Comparison of ENCODE assay signal across 8 mouse cellular contexts in the genomic region with DNA sequence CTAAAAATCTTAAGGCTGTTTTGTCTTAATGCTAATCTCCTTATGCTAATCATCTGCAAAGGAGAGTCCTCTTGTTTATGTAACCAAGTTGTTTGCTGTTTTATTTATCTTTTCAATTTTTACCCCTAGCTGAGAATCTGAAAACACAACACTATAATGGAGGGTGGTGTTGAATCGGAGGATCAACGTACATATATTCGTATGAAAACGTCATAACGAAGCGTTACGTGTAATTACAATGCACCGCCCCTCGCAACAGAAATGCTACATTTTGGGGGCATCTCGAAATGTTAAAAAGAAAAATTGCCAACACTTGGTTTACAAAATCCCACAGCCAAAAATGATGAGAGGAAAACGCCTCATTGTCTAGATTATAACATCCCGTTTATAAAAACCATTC. TPM values are rescaled to one million over a fixed set of nuclear protein-coding genes. Genes with fewer than 3 reads are reported as not detected.
DNase-seq lines count a peak whose midpoint lies in the region; ATAC-seq and TF ChIP-seq lines count a peak whose summit lies in the region.

No protein-coding gene starts in this region.

- ATAC-seq in kidney, postnatal 0 days (replicated peaks; ENCODE audit: low FRiP score, low read depth), result no peak
- ATAC-seq in hindbrain, postnatal 0 days, result no peak

- no peak for TF ChIP-seq POLR2A in myocyte (IDR thresholded peaks at IDR 0.05; ENCODE audit: insufficient read length, low read depth)

- peaks cover 42% of the 10 kb centered on the region for H3K79me2 ChIP-seq in myocyte (ENCODE audit: control insufficient read depth, insufficient read depth)

- H3ac ChIP-seq in myocyte (ENCODE audit: control insufficient read depth, insufficient read length), result peak overlapping the region; percentile 49

- no peaks in the 10 kb centered on the region for H3K27me3 ChIP-seq in kidney, postnatal 0 days (ENCODE audit: insufficient read depth, low read length)
- H3K27me3 ChIP-seq in hindbrain, postnatal 0 days (ENCODE audit: insufficient read depth, low read length), result no peaks in the 10 kb centered on the region
- no peaks in the 10 kb centered on the region for H3K27me3 ChIP-seq in myocyte (ENCODE audit: control insufficient read depth, insufficient read depth, insufficient read length)

- no peak for DNase-seq in kidney, postnatal 0 days (ENCODE audit: low spot score)
- DNase-seq in kidney, adult 8-10 months, result no peak
- peak; percentile 48 for DNase-seq in c-Kit-positive CD71-positive TER-119-negative erythroid progenitor cells, embryonic 14.5 days (ENCODE audit: low read depth)
- DNase-seq in hindbrain, postnatal 0 days (ENCODE audit: low spot score), result peak; percentile 21
- no peak for DNase-seq in frontal cortex, postnatal 25 days (ENCODE audit: low spot score in 2 of 2)
- no peak for DNase-seq in right cerebral cortex, postnatal 36 days (ENCODE audit: low spot score in 2 of 2)
- no peak for DNase-seq in cerebellum, adult 18-20 months

- no peak for TF ChIP-seq CTCF in kidney, postnatal 0 days (IDR thresholded peaks at IDR 0.05; ENCODE audit: low read depth)
- TF ChIP-seq CTCF in hindbrain, postnatal 0 days (IDR thresholded peaks at IDR 0.05; ENCODE audit: low read depth), result no peak

- peak overlapping the region; percentile 87 for H3K4me2 ChIP-seq in kidney, postnatal 0 days (ENCODE audit: low read length)
- peak overlapping the region; percentile 66 for H3K4me2 ChIP-seq in hindbrain, postnatal 0 days (ENCODE audit: low read depth, low read length)
- peak overlapping the region; percentile 79 for H3K4me2 ChIP-seq in myocyte (ENCODE audit: low read depth)

- 1% methylated on average over 12 of the region's 12 CpGs for WGBS in kidney, postnatal 0 days
- under 1% methylated on average over 12 of the region's 12 CpGs for WGBS in hindbrain, postnatal 0 days

- H3K4me1 ChIP-seq in kidney, postnatal 0 days (replicated peaks; ENCODE audit: insufficient read depth, low read length), result no peaks in the 10 kb centered on the region
- 0 out of 2 replicates have a peak, but pooled peaks cover 3% of the 10 kb centered on the region for H3K4me1 ChIP-seq in hindbrain, postnatal 0 days (ENCODE audit: insufficient read depth, low read length)

- peak overlapping the region; percentile 69 for H3K9ac ChIP-seq in kidney, postnatal 0 days (ENCODE audit: low read depth, low read length)
- peak overlapping the region; percentile 46 for H3K9ac ChIP-seq in hindbrain, postnatal 0 days (replicated peaks; ENCODE audit: low read length)

- peak overlapping the region; percentile 78; the same call in 1 of the 2 replicates for H3K27ac ChIP-seq in kidney, postnatal 0 days
- peak overlapping the region; percentile 71; the same call in 1 of the 2 replicates for H3K27ac ChIP-seq in hindbrain, postnatal 0 days

- no peaks in the 10 kb centered on the region for H3K36me3 ChIP-seq in kidney, postnatal 0 days (ENCODE audit: insufficient read depth, low read length)
- no peaks in the 10 kb centered on the region for H3K36me3 ChIP-seq in hindbrain, postnatal 0 days (ENCODE audit: insufficient read depth, low read length)
- peaks cover 5% of the 10 kb centered on the region for H3K36me3 ChIP-seq in myocyte (ENCODE audit: control insufficient read depth, insufficient read depth)

- peak overlapping the region; percentile 97 for H3K4me3 ChIP-seq in kidney, postnatal 0 days (replicated peaks; ENCODE audit: low read depth, low read length)
- H3K4me3 ChIP-seq in hindbrain, postnatal 0 days (ENCODE audit: low read length), result peak overlapping the region; percentile 65
- peak overlapping the region; percentile 44 for H3K4me3 ChIP-seq in myocyte

- no peaks in the 10 kb centered on the region for H3K9me3 ChIP-seq in kidney, postnatal 0 days (replicated peaks; ENCODE audit: low read length)
- H3K9me3 ChIP-seq in hindbrain, postnatal 0 days (ENCODE audit: low read length), result no peaks in the 10 kb centered on the region

TF ChIP-seq in myocyte, 11 proteins besides CTCF, POLR2A, EP300 and RAD21:
- TF ChIP-seq MYOD1 (IDR thresholded peaks at IDR 0.05; ENCODE audit: control insufficient read depth in 1 of 3, insufficient read length in 2 of 3, low read depth in 2 of 3) (no peak), TCF12 (IDR thresholded peaks at IDR 0.05; ENCODE audit: insufficient read depth, poor library complexity, severe bottlenecking) (no peak), MYOG (IDR thresholded peaks at IDR 0.05; ENCODE audit: control insufficient read depth in 1 of 3, insufficient read depth in 1 of 3, insufficient read length in 2 of 3, low read depth in 2 of 3) (no peak), USF1 (IDR thresholded peaks at IDR 0.05; ENCODE audit: low read depth) (no peak), E2F4 (IDR thresholded peaks at IDR 0.05; ENCODE audit: insufficient read depth) (no peak), TCF3 (IDR thresholded peaks at IDR 0.05; ENCODE audit: insufficient read length, low read depth) (no peak)

RNA-seq across cellular contexts. Expression of a gene that starts 0.9 kb away (rescaled TPM):
- 9.5 TPM in 2 replicates for polyA plus RNA-seq in kidney, postnatal 0 days (2015; fragmentation: Nextera tagmentation; extraction: Ambion mirVana)
- total RNA-seq in hindbrain, postnatal 0 days (2014; rRNA removed), result 5.4 and 6.2 TPM in 2 replicates
- polyA plus RNA-seq in hindbrain, postnatal 0 days (2015; fragmentation: Nextera tagmentation; extraction: Ambion mirVana), result 7.9 and 8.9 TPM in 2 replicates
- 1.3 TPM for polyA plus RNA-seq in myocyte (2012; fragmentation: generic; extraction: Trizol)

RNA-seq across cellular contexts. Expression of a gene that starts 38.7 kb away (rescaled TPM):
- 2.6 and 2.8 TPM in 2 replicates for polyA plus RNA-seq in kidney, postnatal 0 days (2015; fragmentation: Nextera tagmentation; extraction: Ambion mirVana)
- total RNA-seq in hindbrain, postnatal 0 days (2014; rRNA removed), result 8.8 and 10.6 TPM in 2 replicates
- polyA plus RNA-seq in hindbrain, postnatal 0 days (2015; fragmentation: Nextera tagmentation; extraction: Ambion mirVana), result 5.2 and 5.5 TPM in 2 replicates
- 1.1 TPM for polyA plus RNA-seq in myocyte (2012; fragmentation: generic; extraction: Trizol)

RNA-seq across cellular contexts. Expression of a gene that starts 38.7 kb away (rescaled TPM):
- polyA plus RNA-seq in kidney, postnatal 0 days (2015; fragmentation: Nextera tagmentation; extraction: Ambion mirVana), result 73.4 and 80.1 TPM in 2 replicates
- total RNA-seq in hindbrain, postnatal 0 days (2014; rRNA removed), result 40.3 and 61.0 TPM in 2 replicates
- polyA plus RNA-seq in hindbrain, postnatal 0 days (2015; fragmentation: Nextera tagmentation; extraction: Ambion mirVana), result 56.6 and 58.8 TPM in 2 replicates
- polyA plus RNA-seq in myocyte (2012; fragmentation: generic; extraction: Trizol), result 29.9 TPM

RNA-seq across cellular contexts. Expression of a gene that starts 38.9 kb away (rescaled TPM):
- polyA plus RNA-seq in kidney, postnatal 0 days (2015; fragmentation: Nextera tagmentation; extraction: Ambion mirVana), result 0.33 and 0.54 TPM in 2 replicates
- total RNA-seq in hindbrain, postnatal 0 days (2014; rRNA removed), result 0.32 and 1.1 TPM in 2 replicates
- polyA plus RNA-seq in hindbrain, postnatal 0 days (2015; fragmentation: Nextera tagmentation; extraction: Ambion mirVana), result 0.38 and 0.47 TPM in 2 replicates
- polyA plus RNA-seq in myocyte (2012; fragmentation: generic; extraction: Trizol), result 0.71 TPM

RNA-seq across cellular contexts. Expression of a gene that starts 50.0 kb away (rescaled TPM):
- 3.5 and 4.1 TPM in 2 replicates for polyA plus RNA-seq in kidney, postnatal 0 days (2015; fragmentation: Nextera tagmentation; extraction: Ambion mirVana)
- total RNA-seq in hindbrain, postnatal 0 days (2014; rRNA removed), result 6.8 and 9.6 TPM in 2 replicates
- polyA plus RNA-seq in hindbrain, postnatal 0 days (2015; fragmentation: Nextera tagmentation; extraction: Ambion mirVana), result 8.1 and 8.5 TPM in 2 replicates
- 1.5 TPM for polyA plus RNA-seq in myocyte (2012; fragmentation: generic; extraction: Trizol)

Comparison
In these comparisons a context has a peak if more than half of its experiments do, and no peak if none do; other contexts are left out.
1. DNase-seq: peak in c-Kit-positive CD71-positive TER-119-negative erythroid progenitor cells, embryonic 14.5 days (single experiment) and hindbrain, postnatal 0 days (single experiment); none in kidney, postnatal 0 days (single experiment), kidney, adult 8-10 months (0 of 2), frontal cortex, postnatal 25 days (0 of 2), right cerebral cortex, postnatal 36 days (0 of 2) and cerebellum, adult 18-20 months (0 of 2).
2. H3K4me3 ChIP-seq: peak in every context shown above with its lines; median percentile 97 in kidney, postnatal 0 days; 65 in hindbrain, postnatal 0 days; 44 in myocyte.
3. Peak in every context shown above with its lines, with median percentiles within 50 percentile points of each other: H3K4me2 ChIP-seq.